Mouse (Mus musculus) frontal cortex, postnatal 25 days (tissue): ENCODE results near the gene Pcdh7.

Experiments used
- DNase-seq, 2 experiments: peaks; one replicate each; pipeline ENCODE4 v3.0.0; 2022; ENCODE audit warnings: low spot score in 2 of 2

Gene Pcdh7

GRCm38 (mm10) chr5:57921140-57921539 is 203.4 kb downstream of the Pcdh7 start:
- DNase-seq: no peak

- DNase-seq: no peak
Observed at GRCm38 (mm10) chr5:57931331-57931730, 213.6 kb downstream of the Pcdh7 start.

DNA sequence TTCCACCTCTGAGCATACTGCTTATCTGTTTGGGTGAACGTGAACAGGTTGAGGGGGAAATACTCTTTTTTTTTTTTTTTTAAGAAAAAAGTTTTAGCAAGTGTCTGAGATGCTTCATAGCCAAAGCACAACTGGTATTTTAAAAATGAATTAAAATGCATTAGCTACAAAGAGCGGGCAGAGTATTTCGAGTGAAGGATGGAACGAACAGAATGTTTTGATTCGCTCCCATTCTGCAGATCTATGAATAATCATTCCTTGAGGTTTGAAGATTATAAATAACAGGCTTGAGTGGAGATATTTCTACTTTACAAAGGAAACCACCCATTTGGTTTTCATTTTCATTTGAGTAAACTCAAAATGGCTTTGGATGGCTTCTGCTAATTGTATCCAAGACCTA is 214.0 kb downstream of the Pcdh7 start:
- no peak for DNase-seq

DNA sequence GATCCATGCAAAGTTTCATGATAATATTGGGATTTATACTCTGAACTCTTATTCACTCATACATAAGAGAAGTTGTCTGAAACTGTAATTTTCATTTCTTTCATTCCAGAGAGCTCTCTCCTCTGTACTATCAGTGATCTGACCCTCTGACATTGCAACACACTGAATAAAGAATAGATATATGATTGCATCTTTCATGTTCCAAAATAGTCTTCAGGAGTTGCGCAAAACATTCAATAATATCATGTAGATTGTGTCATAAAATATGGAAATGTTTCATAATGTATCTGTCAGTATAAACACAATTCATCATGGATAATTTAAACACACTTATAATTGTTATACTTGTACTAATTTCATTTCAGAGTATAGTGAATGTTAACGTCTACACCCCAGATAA is 216.9 kb downstream of the Pcdh7 start:
- no peak for DNase-seq

DNA sequence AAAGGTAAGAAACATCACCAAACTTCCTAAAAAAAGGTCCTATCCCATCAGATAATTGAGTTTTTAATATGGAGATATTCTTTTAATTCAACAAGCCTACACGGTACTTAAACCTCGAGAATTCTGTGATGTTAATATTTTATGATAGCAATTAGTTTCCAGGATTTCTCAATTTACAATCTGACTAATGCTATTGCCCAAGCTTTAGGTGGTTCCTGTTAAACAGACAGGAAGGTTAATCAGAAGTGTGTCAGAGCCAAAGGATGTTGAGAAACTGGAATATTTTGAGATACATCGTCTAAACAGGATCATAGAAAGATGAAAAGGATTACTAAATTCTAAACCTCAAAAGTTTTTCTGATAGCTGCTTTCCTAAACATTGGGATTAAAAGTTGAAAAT is 222.7 kb downstream of the Pcdh7 start:
- DNase-seq: no peak

GRCm38 (mm10) chr5:57943176-57943575 is 225.4 kb downstream of the Pcdh7 start:
- DNase-seq: no peak

DNA sequence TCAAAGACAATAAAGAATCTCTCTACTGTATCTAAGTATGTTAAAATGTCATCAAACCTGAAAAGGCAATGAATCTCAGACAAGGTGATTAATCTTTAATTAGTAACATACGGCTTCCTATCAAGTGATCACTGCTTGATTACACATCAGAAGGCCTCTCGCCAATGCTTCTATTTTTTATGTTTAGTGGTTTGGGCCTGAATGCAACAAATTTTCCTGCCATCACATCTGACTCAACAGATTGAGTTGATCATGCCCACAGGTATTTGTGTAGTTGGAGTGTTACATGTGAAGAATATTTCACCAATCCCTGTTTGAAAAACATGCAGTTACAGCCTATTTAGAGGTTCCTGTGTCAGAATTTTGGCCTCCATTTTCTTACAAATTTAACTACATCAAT is 225.8 kb downstream of the Pcdh7 start:
- DNase-seq: no peak

DNA sequence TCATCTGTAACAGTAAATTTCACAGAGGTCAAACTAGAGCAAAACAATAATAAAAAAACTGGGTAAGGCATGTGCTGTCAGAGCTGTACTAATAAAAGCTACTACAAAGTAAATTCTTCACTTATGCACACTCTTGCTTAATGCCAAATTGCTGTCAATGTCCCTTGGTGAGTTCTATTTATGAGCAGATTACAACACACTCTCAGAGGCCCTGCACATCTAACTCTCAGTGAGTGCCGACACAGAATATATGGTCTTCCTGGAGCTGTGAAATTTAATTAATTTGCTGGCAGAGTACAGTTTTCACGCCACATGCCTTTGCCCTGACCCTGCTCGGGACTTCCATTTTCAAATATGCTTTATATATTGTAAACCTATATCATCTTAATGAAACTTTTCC is 227.7 kb downstream of the Pcdh7 start:
- no peak for DNase-seq

DNA sequence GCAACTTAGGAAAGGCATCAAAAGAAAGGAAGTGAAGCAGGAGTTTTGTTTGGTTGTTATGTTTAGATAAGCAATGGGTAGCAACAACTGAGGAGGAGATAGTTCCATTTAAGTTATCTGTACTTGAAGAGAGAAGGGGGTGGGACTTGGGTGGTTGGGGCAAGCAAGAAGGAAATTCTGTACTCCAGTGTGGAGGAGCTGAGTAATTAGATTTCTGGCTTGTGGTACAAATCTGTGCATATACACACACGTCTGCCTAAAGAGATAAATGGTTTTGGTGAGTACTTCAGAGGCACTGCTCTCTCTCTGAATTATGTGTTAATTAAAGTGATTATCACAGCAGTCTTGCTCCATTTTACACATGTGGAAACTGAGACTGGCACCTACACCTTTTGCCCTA is 241.6 kb downstream of the Pcdh7 start:
- DNase-seq: no peak

DNA sequence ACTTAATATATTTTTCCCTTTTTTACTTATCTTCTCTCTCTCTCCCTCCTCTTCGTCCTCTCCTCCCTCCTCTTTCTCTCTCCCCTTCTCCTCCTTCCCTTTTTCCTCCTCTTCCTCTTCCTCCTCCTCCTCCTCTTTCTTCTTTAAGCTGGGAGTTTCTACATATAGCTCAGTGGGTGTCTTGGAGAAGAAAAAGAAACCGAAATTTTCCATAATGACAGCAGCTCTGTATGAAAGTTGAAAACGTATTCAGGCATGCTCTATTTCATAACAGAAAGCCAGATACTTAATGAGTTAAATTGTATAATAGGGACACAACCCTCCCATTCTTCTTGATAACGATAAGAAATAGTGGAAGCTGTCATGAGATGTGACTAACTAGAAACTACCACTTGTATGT is 246.0 kb downstream of the Pcdh7 start:
- no peak for DNase-seq

- no peak for DNase-seq
Observed at GRCm38 (mm10) chr5:57964201-57964600, 246.4 kb downstream of the Pcdh7 start.

DNA sequence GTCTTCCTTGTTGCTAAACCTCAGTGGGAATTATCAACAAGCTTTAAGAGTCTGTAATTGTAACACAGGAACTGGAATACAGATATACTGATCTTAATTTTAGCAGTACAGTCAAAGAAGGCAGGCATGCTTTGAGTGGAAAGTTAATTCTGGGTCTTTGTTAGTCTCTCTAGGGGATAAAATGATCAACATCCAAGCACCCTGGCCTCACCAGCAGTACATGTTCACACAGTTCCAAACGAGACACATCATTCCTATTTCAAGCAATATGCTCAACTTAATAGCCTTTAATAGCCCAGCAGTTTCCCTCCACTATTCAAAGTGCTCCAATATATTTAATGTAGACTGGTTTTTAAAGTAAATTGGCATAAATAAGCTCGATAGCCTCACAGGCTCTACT is 275.8 kb downstream of the Pcdh7 start:
- no peak for DNase-seq

- DNase-seq: no peak
Observed at GRCm38 (mm10) chr5:58021331-58021730, 303.6 kb downstream of the Pcdh7 start.

DNA sequence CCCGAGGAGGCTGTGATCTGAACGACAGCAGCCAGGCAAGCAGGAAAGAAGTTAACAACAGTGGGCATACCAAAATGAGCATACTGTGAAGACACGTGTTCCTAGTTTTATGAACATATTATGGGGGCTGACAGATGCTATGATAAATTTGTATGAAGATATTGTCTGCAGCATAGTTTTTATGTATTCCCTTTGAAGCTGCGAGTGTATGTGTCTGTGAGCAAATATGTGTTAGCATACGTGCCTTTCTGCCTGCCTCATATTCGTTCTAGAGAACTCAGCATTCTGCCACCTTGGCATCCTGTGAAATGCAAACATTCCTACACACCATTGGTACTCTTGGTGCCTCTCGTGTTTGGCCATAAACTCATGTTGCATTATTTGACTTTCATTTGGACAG is 307.4 kb downstream of the Pcdh7 start:
- no peak for DNase-seq

DNA sequence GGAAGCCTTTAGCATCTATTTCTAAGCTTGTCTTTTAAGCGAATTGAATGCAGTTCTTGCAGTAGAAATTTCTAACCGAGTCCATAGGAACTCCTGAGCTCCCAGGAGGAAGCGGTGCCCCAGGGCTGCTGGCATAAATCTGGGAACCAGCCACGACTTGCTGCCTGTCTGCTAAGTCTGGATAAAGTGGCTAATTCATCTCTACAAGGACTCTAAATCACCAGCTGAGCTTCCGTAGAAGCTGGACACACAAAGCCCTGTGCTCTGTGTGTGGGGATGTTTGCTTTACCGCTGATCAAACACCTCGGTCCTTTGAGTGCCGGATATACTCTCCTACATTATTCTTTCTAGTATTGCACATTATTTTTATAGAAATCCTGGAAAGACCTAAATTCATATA is 308.0 kb downstream of the Pcdh7 start:
- DNase-seq: no peak

DNA sequence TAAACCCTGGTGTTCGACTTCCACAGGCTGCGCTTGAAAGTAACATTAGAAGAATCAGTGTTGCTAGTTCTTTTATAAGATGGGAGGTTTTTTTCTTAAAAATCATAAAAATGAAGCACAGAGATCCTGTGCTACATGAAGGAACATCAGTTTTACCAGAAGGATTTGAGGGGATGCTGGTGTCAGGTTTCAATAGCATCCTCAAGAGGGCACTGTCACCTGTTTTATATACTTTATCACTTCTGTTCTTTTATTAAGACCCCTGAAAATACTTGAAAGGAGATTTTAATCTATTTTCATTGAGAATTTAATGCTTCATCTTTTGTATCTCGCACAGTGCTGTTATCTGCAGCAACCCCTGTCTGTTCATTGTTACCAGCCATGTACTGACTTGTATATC is 322.1 kb downstream of the Pcdh7 start:
- DNase-seq: no peak

DNA sequence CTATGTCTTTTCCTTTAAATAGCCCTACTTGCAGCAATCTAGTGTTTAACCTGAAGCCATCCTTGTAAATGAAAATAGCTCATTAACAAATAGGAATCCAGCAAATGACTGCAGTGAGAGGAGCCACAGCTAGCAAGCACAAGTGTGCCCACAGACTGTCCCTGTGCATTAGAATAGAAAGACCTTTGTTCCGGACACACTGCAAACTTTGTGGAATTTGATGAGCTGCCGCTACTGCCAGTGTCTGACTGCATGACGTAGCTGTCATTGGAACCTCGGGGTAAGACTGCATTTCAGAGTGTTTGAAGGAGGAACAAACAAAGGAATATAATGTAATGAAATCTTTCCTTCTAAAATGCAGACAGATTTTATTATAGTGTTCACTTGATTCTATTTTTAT is 326.4 kb downstream of the Pcdh7 start:
- DNase-seq: no peak

DNA sequence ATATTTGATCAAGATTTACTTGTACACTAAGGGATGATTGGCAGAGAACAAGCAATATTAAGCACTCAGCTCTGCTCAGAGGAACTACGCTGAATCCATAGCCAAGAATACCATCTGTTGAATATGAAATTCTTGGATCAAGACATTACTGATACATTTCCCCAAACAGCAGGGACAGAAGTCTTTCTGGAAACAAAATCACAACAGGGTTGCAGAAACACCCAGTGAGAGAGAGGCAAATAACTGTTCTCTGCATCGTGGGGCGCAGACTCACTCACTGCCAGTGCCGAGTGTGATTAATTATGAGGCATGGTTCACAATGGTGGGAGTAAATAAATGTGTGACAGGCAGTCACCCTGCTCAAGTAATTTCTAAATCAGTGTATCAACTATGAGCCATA is 363.3 kb downstream of the Pcdh7 start:
- no peak for DNase-seq

DNA sequence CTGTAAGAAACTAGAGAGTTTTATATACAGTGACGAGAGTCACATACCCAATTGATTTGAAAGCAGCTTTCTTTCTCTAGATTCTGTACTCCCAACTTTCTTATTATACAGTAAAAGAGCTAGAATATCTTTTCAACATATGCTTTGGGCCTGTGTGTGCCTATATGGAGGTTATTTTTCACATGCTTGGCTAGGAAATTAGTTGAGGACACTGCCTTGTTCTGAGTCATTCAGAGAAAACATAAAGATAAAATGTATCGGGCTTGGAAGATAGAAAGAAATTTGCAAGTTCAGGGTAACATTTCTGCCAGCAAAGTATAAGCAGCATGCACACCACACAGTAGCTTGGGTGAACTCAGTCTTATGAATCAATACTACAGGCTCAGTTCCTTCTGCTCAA is 364.5 kb downstream of the Pcdh7 start:
- DNase-seq: no peak

GRCm38 (mm10) chr5:58083056-58083455 is 365.3 kb downstream of the Pcdh7 start:
- DNase-seq: no peak

GRCm38 (mm10) chr5:58083972-58084371 is 366.2 kb downstream of the Pcdh7 start:
- no peak for DNase-seq

- no peak for DNase-seq
Observed at GRCm38 (mm10) chr5:58108665-58109364, 391.0 kb downstream of the Pcdh7 start.

DNA sequence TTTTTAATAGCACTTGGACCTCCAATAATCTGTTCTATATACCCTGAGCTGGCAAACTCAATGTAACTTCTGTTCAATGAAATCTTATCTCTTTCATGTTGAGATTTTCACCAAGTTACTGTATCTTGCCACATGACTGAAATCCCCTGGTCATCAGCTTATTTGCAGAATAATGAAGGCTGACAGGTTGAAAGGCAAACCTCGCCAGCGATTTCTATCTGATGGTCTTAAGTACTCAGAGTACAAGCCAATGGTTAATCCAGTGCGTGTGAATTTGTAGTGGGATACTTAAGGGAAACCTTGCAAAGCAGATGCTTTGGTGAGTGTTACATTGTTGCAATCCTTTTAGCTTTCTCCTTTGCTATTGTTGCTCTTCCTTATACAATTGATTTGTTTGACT is 398.3 kb downstream of the Pcdh7 start:
- no peak for DNase-seq

DNA sequence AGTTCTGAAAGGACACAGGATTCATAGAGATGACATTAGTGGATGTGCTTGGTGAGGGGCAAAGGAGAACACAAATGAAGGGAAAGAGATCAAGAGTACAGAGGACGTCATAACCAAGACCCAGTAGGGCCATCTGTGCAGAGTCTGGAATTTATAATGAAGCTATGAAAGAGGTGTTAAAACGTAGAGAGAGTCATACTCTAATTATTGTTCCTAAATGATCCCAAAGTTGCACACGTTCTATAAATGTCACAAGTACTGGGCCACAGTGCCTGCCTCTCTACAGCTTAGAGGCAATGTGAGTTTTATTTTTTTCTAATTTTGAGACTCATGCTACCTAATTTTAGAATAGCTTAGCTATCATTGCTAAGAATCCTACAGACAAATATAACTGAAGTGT is 400.1 kb downstream of the Pcdh7 start:
- DNase-seq: no peak
